Mouse (Mus musculus) liver, embryonic 14.5 days (tissue): ENCODE data around the gene Ttc9. TPM values are rescaled to one million over a fixed set of nuclear protein-coding genes. Genes with fewer than 3 reads are reported as not detected.

Experiments
- ATAC-seq: fragments of 200-750 bp; cut with Nextera tagmentation; 2 replicates; pipeline ENCODE4 v1.8.0; 2017; ENCODE audit warnings: moderate number of reproducible peaks, mild to moderate bottlenecking, moderate library complexity; ENCODE audit not compliant: insufficient read depth
- DNase-seq, 3 experiments: peaks; one replicate each; pipeline ENCODE4 v3.0.0-alpha.2; 2012 to 2013; ENCODE audit warnings: low read depth in 3 of 3, low spot score in 3 of 3
- H3K27ac ChIP-seq: fragments of 300-500 bp; sonication (generic); 2 replicates; pipeline ENCODE4 v1.5.1; 2014; ENCODE audit warnings: moderate library complexity, mild to moderate bottlenecking, control low read depth, inconsistent platforms
- H3K27me3 ChIP-seq: fragments of 300-500 bp; sonication (generic); 2 replicates; pipeline ENCODE4 v1.6.1; 2014; ENCODE audit warnings: mild to moderate bottlenecking, low read length, moderate library complexity; ENCODE audit not compliant: control insufficient read depth, insufficient read depth
- H3K36me3 ChIP-seq: fragments of 300-500 bp; sonication (generic); replicated peaks from 2 replicates; pipeline ENCODE4 v1.6.1; 2014; ENCODE audit warnings: low read depth; ENCODE audit not compliant: control insufficient read depth, insufficient read depth
- H3K4me1 ChIP-seq, 2 experiments: fragments of 200-500 bp in 1 of 2; fragments of 300-500 bp in 1 of 2; sonication (generic) in 1 of 2; replicated peaks; 2 replicates each; pipeline ENCODE4 v1.6.1; 2012 to 2014; ENCODE audit warnings: antibody characterized with exemption in 1 of 2, inconsistent platforms in 1 of 2, low read length in 1 of 2; ENCODE audit not compliant: control insufficient read depth in 2 of 2, insufficient read depth in 2 of 2
- H3K4me2 ChIP-seq: fragments of 300-500 bp; sonication (generic); 2 replicates; pipeline ENCODE4 v1.6.1; 2014; ENCODE audit warnings: low read depth, mild to moderate bottlenecking, control low read depth, moderate library complexity
- H3K4me3 ChIP-seq, 2 experiments: fragments of 200-500 bp in 1 of 2; fragments of 300-500 bp in 1 of 2; sonication (generic) in 1 of 2; 2 replicates each; pipeline ENCODE4 v1.5.1; 2012 to 2014; ENCODE audit warnings: low read depth in 2 of 2, low read length in 2 of 2, mild to moderate bottlenecking in 2 of 2, control low read depth in 1 of 2, inconsistent platforms in 1 of 2, moderate library complexity in 1 of 2; ENCODE audit not compliant: insufficient read depth in 1 of 2
- H3K9ac ChIP-seq: fragments of 300-500 bp; sonication (generic); replicated peaks from 2 replicates; pipeline ENCODE4 v1.6.1; 2014; ENCODE audit warnings: mild to moderate bottlenecking, control low read depth, moderate library complexity
- H3K9me3 ChIP-seq: fragments of 300-500 bp; sonication (generic); 2 replicates; pipeline ENCODE4 v1.6.1; 2016; ENCODE audit warnings: low read length, mixed read lengths; ENCODE audit not compliant: control insufficient read depth
- CTCF ChIP-seq: IDR thresholded peaks from 2 replicates; pipeline ENCODE4 v1.5.1; 2016; ENCODE audit warnings: antibody characterized with exemption, low read depth, control low read depth
- EP300 ChIP-seq: IDR thresholded peaks from 2 replicates; pipeline ENCODE4 v1.6.1; 2016; ENCODE audit warnings: antibody characterized with exemption, low read depth
- WGBS: fragments of 180-500 bp; shearing (Covaris S2); extraction: QIAGEN DNeasy Blood & Tissue Kit; methylation state at CpG from one replicate; pipeline ENCODE4 v1.1.7; 2014; ENCODE audit not compliant: insufficient replicate concordance; 5-methylcytosine and 5-hydroxymethylcytosine counted together
- polyA plus RNA-seq, 2 experiments: library from polyadenylated mRNA; depleted of rRNA in 1 of 2; stranded (reverse) in 1 of 2; unstranded in 1 of 2; fragments of >200 nt; fragmentation: Nextera tagmentation in 1 of 2; extraction: Ambion mirVana in 1 of 2; gene quantifications; 2 replicates each; pipeline versions ENCODE4 v1.2.1 to v1.2.3; 2012 to 2014

Gene Ttc9
- polyA plus RNA-seq, 2 experiments: 0.02 to 0.05 TPM

GRCm38 (mm10) chr12:81690111-81690510 is 59.1 kb downstream of the Ttc9 start:
- no peaks in the 10 kb centered on the region for H3K9me3 ChIP-seq
- H3K4me2 ChIP-seq: no peak overlapping the region
- H3K4me3 ChIP-seq: no peak overlapping the region
- H3K4me1 ChIP-seq: no peaks in the 10 kb centered on the region
- no peak overlapping the region for H3K27ac ChIP-seq
- H3K9ac ChIP-seq: no peak overlapping the region
- H3K27me3 ChIP-seq: no peaks in the 10 kb centered on the region
- TF ChIP-seq EP300: no peak
- H3K36me3 ChIP-seq: no peaks in the 10 kb centered on the region
- DNase-seq (no peak), ATAC-seq (no peak)
- WGBS: 84% methylated on average over 15 of the region's 15 CpGs

GRCm38 (mm10) chr12:81690751-81691150 is 59.7 kb downstream of the Ttc9 start:
- ATAC-seq: no peak
- no peak for TF ChIP-seq CTCF
- TF ChIP-seq EP300: no peak
- WGBS: 65% methylated on average over 7 of the region's 7 CpGs
- no peak for DNase-seq
- Histone ChIP-seq H3K9ac (no peak overlapping the region), H3K36me3 (no peaks in the 10 kb centered on the region), H3K27ac (no peak overlapping the region), H3K4me3 (no peak overlapping the region), H3K4me2 (no peak overlapping the region), H3K4me1 (no peaks in the 10 kb centered on the region), H3K9me3 (no peaks in the 10 kb centered on the region), H3K27me3 (no peaks in the 10 kb centered on the region)

- no peaks in the 10 kb centered on the region for H3K27me3 ChIP-seq
- DNase-seq (no peak), ATAC-seq (no peak)
- 24% methylated on average over 8 of the region's 8 CpGs for WGBS
- no peak overlapping the region for H3K27ac ChIP-seq
- H3K4me1 ChIP-seq: no peaks in the 10 kb centered on the region
- no peaks in the 10 kb centered on the region for H3K9me3 ChIP-seq
- no peak overlapping the region for H3K4me2 ChIP-seq
- no peaks in the 10 kb centered on the region for H3K36me3 ChIP-seq
- TF ChIP-seq EP300 (no peak), CTCF (no peak)
- H3K4me3 ChIP-seq: no peak overlapping the region
- H3K9ac ChIP-seq: no peak overlapping the region
Measured at GRCm38 (mm10) chr12:81691177-81691730, 60.2 kb downstream of the Ttc9 start.

- Histone ChIP-seq H3K4me3 (no peak overlapping the region), H3K9me3 (no peaks in the 10 kb centered on the region), H3K36me3 (no peaks in the 10 kb centered on the region), H3K9ac (no peak overlapping the region), H3K27ac (no peak overlapping the region), H3K4me1 (no peaks in the 10 kb centered on the region), H3K4me2 (no peak overlapping the region), H3K27me3 (no peaks in the 10 kb centered on the region)
- DNase-seq (no peak), ATAC-seq (no peak)
- 41% methylated on average over 4 of the region's 4 CpGs for WGBS
- TF ChIP-seq EP300: no peak
- TF ChIP-seq CTCF: no peak
Measured at GRCm38 (mm10) chr12:81698011-81698410, 67.0 kb downstream of the Ttc9 start.

- no peak overlapping the region for H3K9ac ChIP-seq
- no peaks in the 10 kb centered on the region for H3K4me1 ChIP-seq
- H3K36me3 ChIP-seq: no peaks in the 10 kb centered on the region
- DNase-seq (no peak), ATAC-seq (no peak)
- 9% methylated on average over 1 of the region's 1 CpGs for WGBS
- H3K27me3 ChIP-seq: no peaks in the 10 kb centered on the region
- no peak overlapping the region for H3K4me3 ChIP-seq
- TF ChIP-seq EP300: no peak
- no peaks in the 10 kb centered on the region for H3K9me3 ChIP-seq
- H3K4me2 ChIP-seq: no peak overlapping the region
- H3K27ac ChIP-seq: no peak overlapping the region
Measured at GRCm38 (mm10) chr12:81702903-81703302, 71.9 kb downstream of the Ttc9 start.
